Mouse (Mus musculus) brain, embryonic 14.5 days (tissue): ENCODE measurements around the gene Lrrc10b.

Experiments
- CTCF ChIP-seq: fragments of 200-500 bp; IDR thresholded peaks from 2 replicates; pipeline ENCODE4 v1.5.1; 2012; ENCODE audit warnings: inconsistent platforms, mild to moderate bottlenecking, moderate library complexity, borderline replicate concordance; ENCODE audit not compliant: insufficient read depth, insufficient read length; ENCODE audit errors: extremely low read depth
- POLR2A ChIP-seq: fragments of 200-500 bp; IDR thresholded peaks from 2 replicates; pipeline ENCODE4 v1.6.1; 2012; ENCODE audit warnings: mild to moderate bottlenecking, inconsistent platforms, borderline replicate concordance; ENCODE audit not compliant: poor library complexity, insufficient read depth, insufficient read length, severe bottlenecking; ENCODE audit errors: extremely low read depth

DNA sequence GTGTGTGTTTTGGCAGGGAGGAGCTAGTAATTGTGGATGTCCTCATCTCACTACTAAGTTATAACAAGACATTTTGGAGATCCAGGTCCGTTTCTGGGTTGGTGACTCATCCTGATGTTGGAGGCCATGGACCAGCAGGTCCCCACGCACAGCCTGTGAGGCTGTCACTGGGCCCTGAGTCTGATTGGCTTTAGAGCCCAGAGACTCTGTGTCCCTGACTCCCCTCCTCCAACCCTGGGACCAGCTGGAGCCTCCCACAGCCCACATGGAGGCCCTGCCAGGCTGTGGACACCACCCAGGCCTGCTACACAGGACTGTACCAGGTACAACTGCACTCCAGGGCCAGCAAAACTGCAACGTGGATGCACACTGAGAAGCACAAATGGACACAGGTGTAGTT is 15.7 kb upstream of the Lrrc10b start:
- TF ChIP-seq CTCF = no peak
- no peak for TF ChIP-seq POLR2A
